Mouse (Mus musculus) embryonic facial prominence, embryonic 11.5 days (tissue): ENCODE measurements around the gene Cxcl9. TPM values are rescaled to one million over a fixed set of nuclear protein-coding genes. Genes with fewer than 3 reads are reported as not detected.
A peak's percentile ranks its signal among the peaks of the same experiment; 100 is the strongest.
"Not testable (repeated sequence)": the region's sequence is repeated elsewhere in the genome, so short reads cannot be mapped to it uniquely, and the experiment has no call there.

Experiments
- ATAC-seq: fragments of 200-750 bp; cut with Nextera tagmentation; replicated peaks from 2 replicates; pipeline ENCODE4 v1.8.0; 2017; ENCODE audit warnings: low read depth; ENCODE audit not compliant: insufficient number of reproducible peaks, low FRiP score, low TSS enrichment
- DNase-seq: peaks from one replicate; pipeline ENCODE4 v3.0.0-alpha.2; 2015; ENCODE audit warnings: low spot score
- H3K27ac ChIP-seq: fragments of 300-500 bp; sonication (generic); replicated peaks from 2 replicates; pipeline ENCODE4 v1.5.1; 2014; ENCODE audit warnings: mild to moderate bottlenecking, low read depth, low read length, control low read depth
- H3K27me3 ChIP-seq: fragments of 300-500 bp; sonication (generic); 2 replicates; pipeline ENCODE4 v1.6.1; 2014; ENCODE audit warnings: mild to moderate bottlenecking, low read length, moderate library complexity, mixed read lengths; ENCODE audit not compliant: control insufficient read depth, insufficient read depth
- H3K36me3 ChIP-seq: fragments of 300-500 bp; sonication (generic); replicated peaks from 2 replicates; pipeline ENCODE4 v1.6.1; 2014; ENCODE audit warnings: low read depth, mild to moderate bottlenecking, low read length, moderate library complexity, mixed read lengths; ENCODE audit not compliant: control insufficient read depth, insufficient read depth
- H3K4me1 ChIP-seq: fragments of 300-500 bp; sonication (generic); 2 replicates; pipeline ENCODE4 v1.6.1; 2014; ENCODE audit warnings: low read length, mixed read lengths; ENCODE audit not compliant: control insufficient read depth, insufficient read depth
- H3K4me2 ChIP-seq: fragments of 300-500 bp; sonication (generic); 2 replicates; pipeline ENCODE4 v1.6.1; 2014; ENCODE audit warnings: low read depth, mild to moderate bottlenecking, control low read depth, low read length, moderate library complexity
- H3K4me3 ChIP-seq: fragments of 300-500 bp; sonication (generic); 2 replicates; pipeline ENCODE4 v1.5.1; 2014; ENCODE audit warnings: low read depth, low read length, control low read depth
- H3K9ac ChIP-seq: fragments of 300-500 bp; sonication (generic); replicated peaks from 2 replicates; pipeline ENCODE4 v1.6.1; 2014; ENCODE audit warnings: mild to moderate bottlenecking, control low read depth, low read length
- H3K9me3 ChIP-seq: fragments of 300-500 bp; sonication (generic); replicated peaks from 2 replicates; pipeline ENCODE4 v1.6.1; 2016; ENCODE audit warnings: mild to moderate bottlenecking, low read length, inconsistent platforms, mixed read lengths; ENCODE audit not compliant: control insufficient read depth
- WGBS: fragments of 180-500 bp; shearing (Covaris S2); extraction: QIAGEN DNeasy Blood & Tissue Kit; methylation state at CpG from one replicate; pipeline ENCODE4 v1.1.7; 2014; 5-methylcytosine and 5-hydroxymethylcytosine counted together
- polyA plus RNA-seq: library from polyadenylated mRNA; unstranded; fragments of >200 nt; fragmentation: Nextera tagmentation; extraction: Ambion mirVana; gene quantifications from 2 replicates; pipeline ENCODE4 v1.2.1, GENCODE M21; 2014

The Cxcl9 gene
- polyA plus RNA-seq, 1 experiment from 2014 or later: not detected

- ATAC-seq: no peak
- Histone ChIP-seq H3K9ac (no peak overlapping the region), H3K27me3 (no peaks in the 10 kb centered on the region), H3K4me1 (no peaks in the 10 kb centered on the region), H3K4me2 (peak overlapping the region; percentile 16; the same call in 1 of the 2 replicates), H3K4me3 (no peak overlapping the region), H3K27ac (no peak overlapping the region), H3K9me3 (no peaks in the 10 kb centered on the region), H3K36me3 (no peaks in the 10 kb centered on the region)
- WGBS: 30% methylated on average over 11 of the region's 11 CpGs
- DNase-seq: no peak
Measured at GRCm38 (mm10) chr5:92353517-92353916, 25.6 kb upstream of the Cxcl9 start.

GRCm38 (mm10) chr5:92352716-92353115 is 24.8 kb upstream of the Cxcl9 start:
- H3K9me3 ChIP-seq, H3K4me1 ChIP-seq, H3K27ac ChIP-seq, H3K4me3 ChIP-seq, H3K4me2 ChIP-seq, ATAC-seq, H3K27me3 ChIP-seq, DNase-seq, H3K9ac ChIP-seq, H3K36me3 ChIP-seq: not testable (repeated sequence)
- WGBS: 64% methylated on average over 4 of the region's 4 CpGs

GRCm38 (mm10) chr5:92349731-92350130 is 21.9 kb upstream of the Cxcl9 start:
- DNase-seq (no peak), ATAC-seq (no peak)
- Histone ChIP-seq H3K4me2 (no peak overlapping the region), H3K9ac (no peak overlapping the region), H3K9me3 (no peaks in the 10 kb centered on the region), H3K4me1 (no peaks in the 10 kb centered on the region), H3K27me3 (no peaks in the 10 kb centered on the region), H3K4me3 (no peak overlapping the region), H3K36me3 (no peaks in the 10 kb centered on the region), H3K27ac (no peak overlapping the region)
- WGBS: 85% methylated on average over 7 of the region's 7 CpGs

GRCm38 (mm10) chr5:92348794-92349413 is 21.0 kb upstream of the Cxcl9 start, which contains the start of gene Cxcl10:
Gene Cxcl10 (minus strand): TSS chr5:92348889.
- no peaks in the 10 kb centered on the region for H3K36me3 ChIP-seq
- H3K9me3 ChIP-seq: no peaks in the 10 kb centered on the region
- no peak within 1 kb of the TSS; the same call in 1 of the 2 replicates for H3K4me2 ChIP-seq
- no peaks in the 10 kb centered on the region for H3K27me3 ChIP-seq
- 22% methylated on average over 14 of the region's 14 CpGs for WGBS
- peak; percentile 65 for DNase-seq
- no peak within 1 kb of the TSS for H3K27ac ChIP-seq
- no peaks in the 10 kb centered on the region for H3K4me1 ChIP-seq
- ATAC-seq: no peak
- H3K9ac ChIP-seq: no peak within 1 kb of the TSS
- H3K4me3 ChIP-seq: no peak within 1 kb of the TSS

- Histone ChIP-seq H3K4me2 (no peak overlapping the region), H3K4me1 (no peaks in the 10 kb centered on the region), H3K4me3 (no peak overlapping the region), H3K27me3 (no peaks in the 10 kb centered on the region), H3K9ac (no peak overlapping the region), H3K27ac (no peak overlapping the region), H3K36me3 (no peaks in the 10 kb centered on the region), H3K9me3 (no peaks in the 10 kb centered on the region)
- no peak for DNase-seq
- 84% methylated on average over 8 of the region's 8 CpGs for WGBS
- no peak for ATAC-seq
Measured at GRCm38 (mm10) chr5:92345006-92345405, 17.1 kb upstream of the Cxcl9 start.

GRCm38 (mm10) chr5:92340606-92341005 is 12.7 kb upstream of the Cxcl9 start:
- H3K27me3 ChIP-seq: no peaks in the 10 kb centered on the region
- no peaks in the 10 kb centered on the region for H3K9me3 ChIP-seq
- H3K4me2 ChIP-seq: no peak overlapping the region
- DNase-seq: no peak
- ATAC-seq: no peak
- 79% methylated on average over 4 of the region's 4 CpGs for WGBS
- no peaks in the 10 kb centered on the region for H3K36me3 ChIP-seq
- no peak overlapping the region for H3K27ac ChIP-seq
- H3K4me1 ChIP-seq: no peaks in the 10 kb centered on the region
- H3K4me3 ChIP-seq: no peak overlapping the region
- H3K9ac ChIP-seq: no peak overlapping the region

GRCm38 (mm10) chr5:92336743-92337142 is 8.9 kb upstream of the Cxcl9 start:
- H3K9me3 ChIP-seq: no peaks in the 10 kb centered on the region
- WGBS: 82% methylated on average over 3 of the region's 3 CpGs
- no peak overlapping the region for H3K4me2 ChIP-seq
- H3K9ac ChIP-seq: no peak overlapping the region
- no peaks in the 10 kb centered on the region for H3K36me3 ChIP-seq
- no peaks in the 10 kb centered on the region for H3K4me1 ChIP-seq
- H3K27me3 ChIP-seq: no peaks in the 10 kb centered on the region
- no peak overlapping the region for H3K27ac ChIP-seq
- ATAC-seq (no peak), DNase-seq (no peak)
- H3K4me3 ChIP-seq: no peak overlapping the region

GRCm38 (mm10) chr5:92332359-92332840 is 4.5 kb upstream of the Cxcl9 start:
- H3K9ac ChIP-seq: no peak overlapping the region
- no peaks in the 10 kb centered on the region for H3K4me1 ChIP-seq
- DNase-seq (no peak), ATAC-seq (no peak)
- H3K27ac ChIP-seq: no peak overlapping the region
- no peaks in the 10 kb centered on the region for H3K9me3 ChIP-seq
- H3K4me2 ChIP-seq: no peak overlapping the region
- WGBS: 80% methylated on average over 9 of the region's 9 CpGs
- no peaks in the 10 kb centered on the region for H3K27me3 ChIP-seq
- H3K36me3 ChIP-seq: no peaks in the 10 kb centered on the region
- H3K4me3 ChIP-seq: no peak overlapping the region
